Mouse (Mus musculus): Measurements from ENCODE around the gene Cd46. TPM values are rescaled to one million over a fixed set of nuclear protein-coding genes. Genes with fewer than 3 reads are reported as not detected.

The Cd46 gene
- polyA plus RNA-seq, 1 experiment from 2014 or later = 0.90 TPM

- no peak overlapping the region for H3K4me2 ChIP-seq (ENCODE audit: low read length)
- H3K27ac ChIP-seq (ENCODE audit: low read depth, low read length) = no peak overlapping the region
- H3K4me1 ChIP-seq (ENCODE audit: control insufficient read depth, insufficient read depth, low read length) = no peaks in the 10 kb centered on the region
- DNase-seq (ENCODE audit: low spot score) (no peak), ATAC-seq (no peak)
- H3K4me3 ChIP-seq (ENCODE audit: low read depth, low read length) = no peak overlapping the region
- H3K27me3 ChIP-seq (replicated peaks; ENCODE audit: control insufficient read depth, insufficient read depth, low read length) = no peaks in the 10 kb centered on the region
- no peak overlapping the region for H3K9ac ChIP-seq (ENCODE audit: low read length)
- H3K9me3 ChIP-seq (replicated peaks; ENCODE audit: control insufficient read depth, low read length) = no peaks in the 10 kb centered on the region
- 85% methylated on average over 5 of the region's 5 CpGs for WGBS
- H3K36me3 ChIP-seq (ENCODE audit: control insufficient read depth, insufficient read depth, low read length) = no peaks in the 10 kb centered on the region
Observed at GRCm38 (mm10) chr1:194994262-194994661, 97.8 kb downstream of the Cd46 start.

- H3K4me1 ChIP-seq (ENCODE audit: control insufficient read depth, insufficient read depth, low read length) = no peaks in the 10 kb centered on the region
- H3K9ac ChIP-seq (ENCODE audit: low read length) = no peak overlapping the region
- DNase-seq (ENCODE audit: low spot score) (no peak), ATAC-seq (no peak)
- WGBS = 100% methylated on average over 1 of the region's 1 CpGs
- no peaks in the 10 kb centered on the region for H3K9me3 ChIP-seq (replicated peaks; ENCODE audit: control insufficient read depth, low read length)
- H3K27ac ChIP-seq (ENCODE audit: low read depth, low read length) = no peak overlapping the region
- H3K4me3 ChIP-seq (ENCODE audit: low read depth, low read length) = no peak overlapping the region
- no peak overlapping the region for H3K4me2 ChIP-seq (ENCODE audit: low read length)
- no peaks in the 10 kb centered on the region for H3K36me3 ChIP-seq (ENCODE audit: control insufficient read depth, insufficient read depth, low read length)
- H3K27me3 ChIP-seq (replicated peaks; ENCODE audit: control insufficient read depth, insufficient read depth, low read length) = no peaks in the 10 kb centered on the region
Observed at GRCm38 (mm10) chr1:194993409-194993988, 98.5 kb downstream of the Cd46 start.

GRCm38 (mm10) chr1:194992589-194993317 is 99.3 kb downstream of the Cd46 start:
- no peak for ATAC-seq
- H3K9ac ChIP-seq (ENCODE audit: low read length) = no peak overlapping the region
- no peaks in the 10 kb centered on the region for H3K4me1 ChIP-seq (ENCODE audit: control insufficient read depth, insufficient read depth, low read length)
- H3K36me3 ChIP-seq (ENCODE audit: control insufficient read depth, insufficient read depth, low read length) = no peaks in the 10 kb centered on the region
- DNase-seq (ENCODE audit: low spot score) = no peak
- H3K27me3 ChIP-seq (replicated peaks; ENCODE audit: control insufficient read depth, insufficient read depth, low read length) = no peaks in the 10 kb centered on the region
- no peak overlapping the region for H3K27ac ChIP-seq (ENCODE audit: low read depth, low read length)
- no peaks in the 10 kb centered on the region for H3K9me3 ChIP-seq (replicated peaks; ENCODE audit: control insufficient read depth, low read length)
- no peak overlapping the region for H3K4me3 ChIP-seq (ENCODE audit: low read depth, low read length)
- WGBS = 91% methylated on average over 5 of the region's 5 CpGs
- H3K4me2 ChIP-seq (ENCODE audit: low read length) = no peak overlapping the region

- Histone ChIP-seq H3K9ac (ENCODE audit: low read length) (no peak overlapping the region), H3K4me3 (ENCODE audit: low read depth, low read length) (no peak overlapping the region), H3K4me2 (ENCODE audit: low read length) (no peak overlapping the region), H3K9me3 (replicated peaks; ENCODE audit: control insufficient read depth, low read length) (no peaks in the 10 kb centered on the region), H3K27me3 (replicated peaks; ENCODE audit: control insufficient read depth, insufficient read depth, low read length) (no peaks in the 10 kb centered on the region), H3K36me3 (ENCODE audit: control insufficient read depth, insufficient read depth, low read length) (no peaks in the 10 kb centered on the region), H3K4me1 (ENCODE audit: control insufficient read depth, insufficient read depth, low read length) (no peaks in the 10 kb centered on the region), H3K27ac (ENCODE audit: low read depth, low read length) (no peak overlapping the region)
- no peak for DNase-seq (ENCODE audit: low spot score)
- whole genome bisulfite sequencing = 92% methylated on average over 2 of the region's 2 CpGs
- no peak for ATAC-seq
Observed at GRCm38 (mm10) chr1:194991654-194992053, 100.4 kb downstream of the Cd46 start.

- ATAC-seq (no peak), DNase-seq (ENCODE audit: low spot score) (no peak)
- Histone ChIP-seq H3K9me3 (replicated peaks; ENCODE audit: control insufficient read depth, low read length) (no peaks in the 10 kb centered on the region), H3K4me3 (ENCODE audit: low read depth, low read length) (no peak overlapping the region), H3K9ac (ENCODE audit: low read length) (no peak overlapping the region), H3K27me3 (replicated peaks; ENCODE audit: control insufficient read depth, insufficient read depth, low read length) (no peaks in the 10 kb centered on the region), H3K36me3 (ENCODE audit: control insufficient read depth, insufficient read depth, low read length) (no peaks in the 10 kb centered on the region), H3K4me2 (ENCODE audit: low read length) (no peak overlapping the region), H3K27ac (ENCODE audit: low read depth, low read length) (no peak overlapping the region), H3K4me1 (ENCODE audit: control insufficient read depth, insufficient read depth, low read length) (no peaks in the 10 kb centered on the region)
- WGBS = 89% methylated on average over 2 of the region's 2 CpGs
Observed at GRCm38 (mm10) chr1:194990976-194991375, 101.1 kb downstream of the Cd46 start.

- Histone ChIP-seq H3K27me3 (replicated peaks; ENCODE audit: control insufficient read depth, insufficient read depth, low read length) (no peaks in the 10 kb centered on the region), H3K9ac (ENCODE audit: low read length) (no peak overlapping the region), H3K27ac (ENCODE audit: low read depth, low read length) (no peak overlapping the region), H3K4me1 (ENCODE audit: control insufficient read depth, insufficient read depth, low read length) (no peaks in the 10 kb centered on the region), H3K9me3 (replicated peaks; ENCODE audit: control insufficient read depth, low read length) (no peaks in the 10 kb centered on the region), H3K36me3 (ENCODE audit: control insufficient read depth, insufficient read depth, low read length) (no peaks in the 10 kb centered on the region), H3K4me3 (ENCODE audit: low read depth, low read length) (no peak overlapping the region), H3K4me2 (ENCODE audit: low read length) (no peak overlapping the region)
- DNase-seq (ENCODE audit: low spot score) = no peak
- WGBS = 90% methylated on average over 1 of the region's 1 CpGs
- ATAC-seq = no peak
Observed at GRCm38 (mm10) chr1:194989024-194989423, 103.0 kb downstream of the Cd46 start.

MicroRNAs encoded within 50 kb of the gene (microRNA counts, 519-probe panel; counts per million panel counts)
- 3,236 counts per million, percentile 28 among the panel's probes with 10 or more counts for microRNA mmu-miR-29b
- 4,701 counts per million, percentile 66 among the panel's probes with 10 or more counts for microRNA mmu-miR-29c

Small RNA genes lying within 50 kb of the gene (microRNA-seq; reads per million reads assigned to microRNA genes)
- gene Mir29b-2 (0.53 reads per million), gene Mir29c (87.8 reads per million, percentile 56 among the genes with 10 or more reads in this experiment)

Other genes with a start within 250 kb of the Cd46 start
- 33.4 and 36.9 TPM in 2 replicates for gene Cd34, start 153.4 kb downstream of the Cd46 start, polyA plus RNA-seq (2014; fragmentation: Nextera tagmentation; extraction: Ambion mirVana)
- 38.3 and 40.1 TPM in 2 replicates for gene Cr1l, start 39.3 kb upstream of the Cd46 start, polyA plus RNA-seq (2014; fragmentation: Nextera tagmentation; extraction: Ambion mirVana)
- gene Cr2, start 84.5 kb upstream of the Cd46 start, polyA plus RNA-seq (2014; fragmentation: Nextera tagmentation; extraction: Ambion mirVana) = 0.27 and 0.38 TPM in 2 replicates